Mouse (Mus musculus) heart, adult 2 months (tissue): ENCODE measurements at regions not wholly inside any gene's neighbourhood (a gene's known extent, or its start where the extent isn't known, plus 50 kb on each side); places are given as distances from the start of the nearest gene placed in this dataset.

ENCODE experiments used
- DNase-seq, 2 experiments: peaks; one replicate each; pipeline ENCODE4 v3.0.0; 2021
- H3K27ac ChIP-seq: fragments of 200-600 bp; 2 replicates; pipeline ENCODE4 v1.8.1; 2022
- H3K27me3 ChIP-seq: fragments of 200-500 bp; 2 replicates; pipeline ENCODE4 v1.6.1; 2012; ENCODE audit warnings: mild to moderate bottlenecking, low read length, inconsistent platforms, mixed read lengths; ENCODE audit not compliant: control insufficient read depth, insufficient read depth
- H3K36me3 ChIP-seq: fragments of 200-500 bp; 2 replicates; pipeline ENCODE4 v1.6.1; 2012; ENCODE audit warnings: low read length, inconsistent platforms; ENCODE audit not compliant: control insufficient read depth, insufficient read depth
- H3K4me1 ChIP-seq: fragments of 200-500 bp; 2 replicates; pipeline ENCODE4 v1.6.1; 2011; ENCODE audit warnings: low read length; ENCODE audit not compliant: control insufficient read depth, insufficient read depth
- H3K4me3 ChIP-seq: fragments of 200-600 bp; 2 replicates; pipeline ENCODE4 v1.8.1; 2022
- H3K79me2 ChIP-seq: fragments of 200-500 bp; replicated peaks from 2 replicates; pipeline ENCODE4 v1.6.1; 2012; ENCODE audit warnings: mild to moderate bottlenecking, inconsistent platforms, low read length, moderate library complexity, mixed read lengths; ENCODE audit not compliant: control insufficient read depth, insufficient read depth
- H3K9ac ChIP-seq: fragments of 200-500 bp; 2 replicates; pipeline ENCODE4 v1.6.1; 2012; ENCODE audit warnings: low read depth, mild to moderate bottlenecking, control low read depth, inconsistent platforms, low read length, mixed read lengths
- CTCF ChIP-seq: fragments of 200-600 bp; IDR thresholded peaks from 2 replicates; pipeline ENCODE4 v1.8.1; 2022; ENCODE audit warnings: antibody characterized with exemption, mild to moderate bottlenecking, moderate library complexity
- EP300 ChIP-seq: fragments of 200-500 bp; IDR thresholded peaks from 2 replicates; pipeline ENCODE4 v1.6.1; 2011; ENCODE audit warnings: low read depth, low read length, control low read depth; ENCODE audit not compliant: insufficient read depth
- POLR2A ChIP-seq: fragments of 200-500 bp; IDR thresholded peaks from 2 replicates; pipeline ENCODE4 v1.6.1; 2011; ENCODE audit warnings: mild to moderate bottlenecking, low read depth, low read length, control low read depth; ENCODE audit not compliant: insufficient read depth
- WGBS: fragments of 180-500 bp; shearing (Covaris S2); methylation state at CpG from one replicate; pipeline ENCODE4 v1.1.7; 2018; 5-methylcytosine and 5-hydroxymethylcytosine counted together
- intact Hi-C: fragments of 180-260 bp; cut with DNase I; formaldehyde crosslinking; loops from one replicate; pipeline ENCODE4 v1.15.1; 2025

DNA sequence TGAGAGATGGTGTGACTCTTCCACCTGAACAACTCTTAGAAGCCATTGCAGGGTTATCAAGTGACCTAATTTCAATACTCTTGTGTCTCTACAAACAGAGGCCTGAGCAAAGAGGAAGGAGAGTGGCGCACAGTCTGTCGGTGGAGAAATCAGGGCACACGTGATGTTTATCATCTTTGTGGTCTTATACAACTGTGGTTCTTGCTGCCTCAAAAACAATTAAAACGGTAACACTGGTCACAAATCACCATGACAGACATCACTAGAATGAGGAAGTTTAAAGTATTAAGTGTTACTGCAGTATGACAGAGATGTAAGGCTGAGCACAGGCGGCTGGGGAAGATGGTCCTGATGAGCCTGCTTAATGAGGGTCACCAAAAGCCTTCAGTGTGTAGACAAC lies 73.6 kb downstream of the Sdc1 start:
- WGBS: 78% methylated on average over 5 of the region's 5 CpGs
- H3K4me3 ChIP-seq: no peak overlapping the region
- H3K4me1 ChIP-seq: no peaks in the 10 kb centered on the region
- no peaks in the 10 kb centered on the region for H3K79me2 ChIP-seq
- intact Hi-C loops: no loop called here
- H3K9ac ChIP-seq: no peak overlapping the region
- H3K36me3 ChIP-seq: no peaks in the 10 kb centered on the region
- no peak overlapping the region for H3K27ac ChIP-seq
- DNase-seq: no peak
- no peak for TF ChIP-seq POLR2A
- no peak for TF ChIP-seq EP300
- TF ChIP-seq CTCF: no peak
- H3K27me3 ChIP-seq: no peaks in the 10 kb centered on the region

DNA sequence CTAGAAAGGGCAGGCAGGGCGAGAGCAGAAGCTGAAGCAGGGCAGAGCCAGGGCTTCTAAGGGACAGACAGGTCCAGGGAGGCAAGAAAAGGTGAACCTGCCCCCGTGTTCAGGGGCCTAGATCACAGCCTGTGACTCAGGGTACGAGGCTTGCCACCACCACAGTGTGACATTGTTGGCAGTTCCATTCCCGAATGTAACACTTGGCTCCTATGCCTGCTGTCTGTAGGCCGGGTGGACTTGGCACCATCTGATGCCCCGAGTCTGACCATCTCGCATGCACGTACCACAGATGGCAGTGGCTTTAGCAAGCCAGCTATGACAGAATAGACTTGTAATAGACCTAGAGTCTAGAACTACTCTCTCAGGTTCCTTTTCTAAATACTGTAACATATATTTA lies 74.3 kb downstream of the Sdc1 start:
- Histone ChIP-seq H3K79me2 (no peaks in the 10 kb centered on the region), H3K4me3 (no peak overlapping the region), H3K36me3 (no peaks in the 10 kb centered on the region), H3K9ac (no peak overlapping the region), H3K27ac (no peak overlapping the region), H3K27me3 (no peaks in the 10 kb centered on the region), H3K4me1 (no peaks in the 10 kb centered on the region)
- DNase-seq: no peak
- WGBS: 88% methylated on average over 8 of the region's 8 CpGs
- TF ChIP-seq CTCF: no peak
- no peak for TF ChIP-seq EP300
- TF ChIP-seq POLR2A: no peak
- intact Hi-C loops: no loop called here

DNA sequence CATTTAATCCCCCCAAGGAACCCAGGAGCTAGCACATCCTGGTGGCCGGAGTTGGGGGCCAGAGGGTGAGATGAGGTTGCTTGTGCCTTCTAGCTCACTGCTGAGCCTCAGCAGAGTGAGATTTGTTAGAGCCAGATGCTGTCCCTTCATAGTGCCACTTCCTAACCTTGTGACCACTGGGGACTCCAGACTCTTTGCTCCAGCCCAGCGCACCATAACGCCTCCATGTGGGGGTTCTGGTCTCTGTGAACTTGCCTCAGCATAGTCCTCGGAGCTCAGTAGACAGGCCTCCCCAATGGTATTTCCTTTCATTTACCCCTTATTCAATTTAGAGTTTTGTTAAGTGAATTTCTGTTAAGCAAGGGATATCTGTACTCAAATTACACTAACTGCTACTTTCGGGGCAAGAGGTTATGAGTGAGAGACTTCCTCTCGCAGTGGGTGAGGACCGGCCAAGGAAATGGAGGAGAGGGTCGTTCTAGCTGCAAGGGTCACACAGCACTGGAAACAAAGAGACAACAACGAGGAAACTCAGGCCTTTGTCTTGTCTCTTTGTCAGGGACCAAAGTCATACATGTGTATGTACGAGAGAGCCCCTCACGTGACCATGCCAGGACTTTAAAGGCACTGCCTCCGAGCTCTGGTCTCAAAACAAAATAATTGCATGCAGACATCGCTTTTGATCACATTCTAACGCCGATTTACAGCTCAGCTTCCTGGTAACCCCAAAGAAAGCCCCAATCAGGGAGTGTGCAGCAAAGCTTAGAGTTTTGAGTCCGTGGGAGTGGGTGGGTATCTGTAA lies 74.8 kb upstream of the Laptm4a start:
- no peak for DNase-seq
- Histone ChIP-seq H3K27me3 (no peaks in the 10 kb centered on the region), H3K4me1 (no peaks in the 10 kb centered on the region), H3K79me2 (no peaks in the 10 kb centered on the region), H3K9ac (no peak overlapping the region), H3K4me3 (no peak overlapping the region), H3K36me3 (no peaks in the 10 kb centered on the region), H3K27ac (no peak overlapping the region)
- TF ChIP-seq CTCF (no peak), POLR2A (no peak), EP300 (no peak)
- WGBS: 59% methylated on average over 16 of the region's 16 CpGs
- intact Hi-C loops: no loop called here

DNA sequence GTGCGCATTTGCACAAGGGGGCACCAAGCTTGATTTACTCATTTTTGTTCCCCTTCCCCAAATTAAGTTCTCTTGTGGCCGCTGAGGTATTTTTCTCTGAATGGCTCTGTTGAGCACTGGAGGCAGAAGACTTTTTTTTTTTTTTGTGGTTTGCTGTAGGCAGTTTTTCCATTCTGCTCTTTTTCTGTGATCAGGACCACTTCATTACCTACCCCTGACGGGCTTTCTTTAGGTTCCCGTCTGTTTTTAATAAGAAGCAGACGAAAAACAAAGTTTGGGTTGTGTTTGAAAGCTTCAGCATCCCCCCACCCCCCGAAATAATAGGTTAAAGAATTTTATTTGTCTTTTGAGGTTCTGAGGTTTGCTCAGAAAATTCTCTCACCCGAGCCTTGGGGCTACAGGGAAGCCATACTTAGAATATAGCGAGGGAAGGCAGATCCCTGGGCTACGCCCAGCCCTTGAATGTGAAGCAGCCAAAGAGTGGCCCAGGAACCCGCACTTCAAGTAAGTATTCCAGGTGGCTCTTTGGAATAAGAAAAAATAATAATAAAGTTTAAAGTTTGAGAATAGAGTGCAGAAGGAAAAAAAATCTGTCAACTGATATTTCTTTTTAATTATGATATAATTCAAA lies 74.1 kb upstream of the Laptm4a start:
- no peaks in the 10 kb centered on the region for H3K27me3 ChIP-seq
- intact Hi-C loops: no loop called here
- TF ChIP-seq POLR2A (no peak), CTCF (no peak), EP300 (no peak)
- no peak for DNase-seq
- H3K4me1 ChIP-seq: no peaks in the 10 kb centered on the region
- 82% methylated on average over 10 of the region's 10 CpGs for WGBS
- no peaks in the 10 kb centered on the region for H3K79me2 ChIP-seq
- no peak overlapping the region for H3K4me3 ChIP-seq
- no peaks in the 10 kb centered on the region for H3K36me3 ChIP-seq
- no peak overlapping the region for H3K27ac ChIP-seq
- H3K9ac ChIP-seq: no peak overlapping the region

DNA sequence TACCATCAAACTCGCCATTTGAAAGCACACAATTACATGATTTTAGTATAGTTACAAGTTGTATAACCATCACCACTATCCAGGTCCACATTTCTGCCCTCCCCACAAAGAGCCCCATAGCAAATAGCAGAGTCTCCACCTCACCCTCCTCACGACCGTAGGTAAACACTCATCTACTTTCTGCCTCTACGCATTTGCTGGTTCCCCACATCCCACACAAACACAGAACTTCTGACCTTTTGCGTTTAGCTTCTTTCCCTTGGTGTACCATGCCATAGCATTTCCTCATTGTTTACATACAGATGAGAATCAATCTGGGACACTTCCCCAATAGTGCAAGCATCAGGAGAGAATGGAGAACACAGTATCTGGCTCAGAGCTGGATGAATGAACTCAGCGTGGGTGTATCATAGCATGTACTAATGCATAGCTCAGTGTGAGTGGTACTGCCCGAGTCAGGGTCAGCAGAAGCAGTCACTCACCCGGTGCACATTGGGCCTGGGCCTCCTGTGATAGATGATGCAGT lies 73.5 kb upstream of the Laptm4a start:
- H3K4me3 ChIP-seq: no peak overlapping the region
- H3K79me2 ChIP-seq: no peaks in the 10 kb centered on the region
- H3K27ac ChIP-seq: no peak overlapping the region
- no peak overlapping the region for H3K9ac ChIP-seq
- no peak for DNase-seq
- TF ChIP-seq CTCF (no peak), EP300 (no peak), POLR2A (no peak)
- WGBS: 88% methylated on average over 8 of the region's 8 CpGs
- H3K4me1 ChIP-seq: no peaks in the 10 kb centered on the region
- no peaks in the 10 kb centered on the region for H3K36me3 ChIP-seq
- intact Hi-C loops: no loop called here
- H3K27me3 ChIP-seq: no peaks in the 10 kb centered on the region

DNA sequence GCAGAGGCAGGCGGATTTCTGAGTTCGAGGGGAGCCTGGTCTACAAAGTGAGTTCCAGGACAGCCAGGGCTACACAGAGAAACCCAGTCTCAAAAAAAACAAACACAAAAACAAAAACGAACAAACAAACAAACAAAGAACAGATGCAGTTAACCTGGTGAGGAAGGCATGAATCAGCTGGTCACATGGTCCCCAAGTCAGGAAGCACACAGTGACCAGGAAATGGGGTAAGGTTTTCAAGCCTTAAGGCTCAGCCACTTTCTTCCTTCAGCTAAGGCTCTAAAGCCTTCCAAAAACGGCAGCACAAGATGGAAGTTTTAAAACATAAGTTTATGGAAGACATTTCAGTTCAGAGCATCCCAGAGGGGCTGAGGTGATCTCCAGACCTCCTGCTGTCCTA lies 67.6 kb upstream of the Laptm4a start:
- Histone ChIP-seq H3K79me2 (no peaks in the 10 kb centered on the region), H3K4me3 (no peak overlapping the region), H3K4me1 (peaks cover 3% of the 10 kb centered on the region), H3K27ac (no peak overlapping the region), H3K36me3 (peaks cover 3% of the 10 kb centered on the region; the same call in 1 of the 2 replicates), H3K27me3 (no peaks in the 10 kb centered on the region), H3K9ac (no peak overlapping the region)
- TF ChIP-seq CTCF (no peak), POLR2A (no peak)
- no peak for DNase-seq
- intact Hi-C loops: no loop called here
- WGBS: 75% methylated on average over 4 of the region's 4 CpGs
